Mouse (Mus musculus): ENCODE measurements around the gene D930020B18Rik. TPM values are rescaled to one million over a fixed set of nuclear protein-coding genes. Genes with fewer than 3 reads are reported as not detected.

Gene D930020B18Rik
- total RNA-seq, 2 experiments from 2014 or later = not detected

GRCm38 (mm10) chr10:121692944-121693579, 51.7 kb downstream of the D930020B18Rik start:
- intact Hi-C loops (cut with DNase I; ENCODE audit: low total_unique reads) = loop anchor here (10.0 kb wide), 1 partner anchor 142 kb away; no protein-coding TSS in a partner anchor
- no peak for DNase-seq

GRCm38 (mm10) chr10:121694567-121694966, 53.2 kb downstream of the D930020B18Rik start:
- DNase-seq = no peak
- intact Hi-C loops (cut with DNase I; ENCODE audit: low total_unique reads) = loop anchor here (10.0 kb wide), 1 partner anchor 140 kb away; no protein-coding TSS in a partner anchor

- intact Hi-C loops (cut with DNase I; ENCODE audit: low total_unique reads) = loop anchor here (5.0 kb wide), 1 partner anchor 351 kb away; no protein-coding TSS in a partner anchor
These were observed 60.2 kb downstream of the D930020B18Rik start for GRCm38 (mm10) chr10:121701296-121702248.

GRCm38 (mm10) chr10:121703619-121704018, 62.2 kb downstream of the D930020B18Rik start:
- intact Hi-C loops (cut with DNase I; ENCODE audit: low total_unique reads) = loop anchor here (5.0 kb wide), 1 partner anchor 349 kb away; no protein-coding TSS in a partner anchor
- DNase-seq = peak; percentile 67

More at GRCm38 (mm10) chr10:121701296-121702248, 60.2 kb downstream of the D930020B18Rik start:
- peak; percentile 22 for DNase-seq

GRCm38 (mm10) chr10:121704871-121705270, 63.5 kb downstream of the D930020B18Rik start:
- DNase-seq = peak; percentile 22
- intact Hi-C loops (cut with DNase I; ENCODE audit: low total_unique reads) = loop anchor here (5.0 kb wide), 1 partner anchor 347 kb away; no protein-coding TSS in a partner anchor

GRCm38 (mm10) chr10:121705399-121706163, 64.2 kb downstream of the D930020B18Rik start:
- intact Hi-C loops (cut with DNase I; ENCODE audit: low total_unique reads) = no loop called here
- DNase-seq = no peak

GRCm38 (mm10) chr10:121716862-121717261, 75.5 kb downstream of the D930020B18Rik start:
- intact Hi-C loops (cut with DNase I; ENCODE audit: low total_unique reads) = no loop called here
- no peak for DNase-seq

GRCm38 (mm10) chr10:121718896-121719585, 77.7 kb downstream of the D930020B18Rik start:
- no peak for DNase-seq
- intact Hi-C loops (cut with DNase I; ENCODE audit: low total_unique reads) = no loop called here

GRCm38 (mm10) chr10:121720701-121721100, 79.3 kb downstream of the D930020B18Rik start:
- no peak for DNase-seq
- intact Hi-C loops (cut with DNase I; ENCODE audit: low total_unique reads) = no loop called here

GRCm38 (mm10) chr10:121726505-121726904, 85.1 kb downstream of the D930020B18Rik start:
- DNase-seq = no peak
- intact Hi-C loops (cut with DNase I; ENCODE audit: low total_unique reads) = no loop called here

GRCm38 (mm10) chr10:121727151-121727550, 85.8 kb downstream of the D930020B18Rik start:
- DNase-seq = no peak
- intact Hi-C loops (cut with DNase I; ENCODE audit: low total_unique reads) = no loop called here

- intact Hi-C loops (cut with DNase I; ENCODE audit: low total_unique reads) = no loop called here
- no peak for DNase-seq
These were observed 86.8 kb downstream of the D930020B18Rik start for GRCm38 (mm10) chr10:121728226-121728625.

GRCm38 (mm10) chr10:121731048-121731725, 89.8 kb downstream of the D930020B18Rik start:
- intact Hi-C loops (cut with DNase I; ENCODE audit: low total_unique reads) = no loop called here
- DNase-seq = no peak

GRCm38 (mm10) chr10:121732542-121732941, 91.2 kb downstream of the D930020B18Rik start:
- no peak for DNase-seq
- intact Hi-C loops (cut with DNase I; ENCODE audit: low total_unique reads) = no loop called here

- intact Hi-C loops (cut with DNase I; ENCODE audit: low total_unique reads) = no loop called here
- no peak for DNase-seq
These were observed 95.9 kb downstream of the D930020B18Rik start for GRCm38 (mm10) chr10:121737256-121737655.

- intact Hi-C loops (cut with DNase I; ENCODE audit: low total_unique reads) = no loop called here
- peak; percentile 85 for DNase-seq
These were observed 98.4 kb downstream of the D930020B18Rik start, which contains the start of gene BC048403 for GRCm38 (mm10) chr10:121739548-121740505. Gene BC048403, plus strand, starts transcription at chr10:121739937.

- no peak for DNase-seq
- intact Hi-C loops (cut with DNase I; ENCODE audit: low total_unique reads) = no loop called here
These were observed 100.9 kb downstream of the D930020B18Rik start for GRCm38 (mm10) chr10:121742336-121742735.

Measured in gastrocnemius, postnatal 14 days (tissue).